Mouse (Mus musculus): ENCODE measurements around the gene Nr3c2. TPM values are rescaled to one million over a fixed set of nuclear protein-coding genes. Genes with fewer than 3 reads are reported as not detected.

Gene Nr3c2
- polyA plus RNA-seq, 1 experiment from 2014 or later, result 1.4 TPM

DNA sequence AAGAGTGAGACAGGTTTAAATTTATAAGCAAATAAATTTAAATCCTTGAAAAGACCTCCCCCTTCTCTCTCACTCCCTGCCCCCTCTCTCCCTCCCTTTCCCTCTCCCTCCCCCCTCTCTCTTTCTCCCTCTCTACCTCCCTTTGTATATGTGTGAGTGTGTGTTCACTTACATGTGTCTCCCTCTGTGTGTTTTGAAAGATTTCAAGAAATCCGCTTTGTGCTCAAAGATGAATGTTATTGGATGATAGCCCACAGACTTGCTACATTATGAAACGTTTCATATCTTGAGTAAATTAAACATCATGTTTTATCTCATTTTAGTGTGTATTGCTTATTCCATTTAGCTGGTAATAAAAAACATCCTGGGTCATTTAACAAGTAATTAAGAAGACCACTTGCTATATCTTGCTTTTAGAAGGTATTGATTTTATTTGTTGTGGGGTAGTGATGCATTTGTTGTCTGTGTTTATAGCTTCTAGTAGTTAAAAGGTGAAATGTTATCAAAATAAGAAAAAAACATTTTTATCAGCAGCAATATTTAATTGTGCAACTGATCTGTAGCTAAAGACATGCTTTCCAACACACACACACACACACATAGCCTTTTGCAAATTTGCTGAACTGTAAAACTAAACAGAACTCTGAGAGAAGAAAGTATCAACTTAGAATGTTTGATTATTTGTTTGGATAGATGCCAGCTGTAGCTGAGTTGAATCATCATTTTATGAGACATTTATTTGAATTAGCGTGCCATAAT lies 134.6 kb downstream of the Nr3c2 start:
- Histone ChIP-seq H3K9ac (ENCODE audit: low read depth, low read length) (no peak overlapping the region), H3K4me3 (ENCODE audit: low read depth, low read length) (no peak overlapping the region), H3K27ac (ENCODE audit: low read depth, low read length) (no peak overlapping the region), H3K36me3 (ENCODE audit: control insufficient read depth, insufficient read depth, low read length) (no peaks in the 10 kb centered on the region), H3K4me1 (replicated peaks; ENCODE audit: control insufficient read depth, insufficient read depth, low read length) (no peaks in the 10 kb centered on the region), H3K27me3 (replicated peaks; ENCODE audit: control insufficient read depth, insufficient read depth, low read length) (no peaks in the 10 kb centered on the region), H3K9me3 (ENCODE audit: control insufficient read depth, low read length) (no peaks in the 10 kb centered on the region), H3K4me2 (no peak overlapping the region)
- 72% methylated on average over 3 of the region's 3 CpGs for WGBS
- DNase-seq (ENCODE audit: low spot score), result no peak
- no peak for ATAC-seq (replicated peaks; ENCODE audit: low FRiP score)

DNA sequence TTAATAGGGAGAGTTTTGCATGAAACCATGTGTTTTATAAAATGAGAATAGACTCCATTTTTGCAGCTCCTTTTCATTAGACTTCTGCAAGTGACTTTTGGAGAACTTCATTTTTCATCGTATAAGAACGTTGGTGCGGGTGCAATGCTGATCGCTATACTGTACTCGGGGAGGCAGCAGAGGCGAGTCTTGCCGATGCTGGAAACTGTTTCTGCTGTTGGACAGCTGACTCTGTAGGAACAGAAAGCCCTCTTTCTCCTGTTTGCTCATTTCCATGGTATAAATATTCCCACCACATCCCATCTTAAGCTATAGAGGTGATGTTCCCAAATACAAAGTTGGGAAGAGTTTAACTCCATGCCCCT lies 135.2 kb downstream of the Nr3c2 start:
- H3K9ac ChIP-seq (ENCODE audit: low read depth, low read length), result no peak overlapping the region
- DNase-seq (ENCODE audit: low spot score) (no peak), ATAC-seq (replicated peaks; ENCODE audit: low FRiP score) (no peak)
- no peaks in the 10 kb centered on the region for H3K4me1 ChIP-seq (replicated peaks; ENCODE audit: control insufficient read depth, insufficient read depth, low read length)
- WGBS, result 83% methylated on average over 7 of the region's 7 CpGs
- H3K9me3 ChIP-seq (ENCODE audit: control insufficient read depth, low read length), result no peaks in the 10 kb centered on the region
- H3K4me2 ChIP-seq, result no peak overlapping the region
- H3K27ac ChIP-seq (ENCODE audit: low read depth, low read length), result no peak overlapping the region
- H3K27me3 ChIP-seq (replicated peaks; ENCODE audit: control insufficient read depth, insufficient read depth, low read length), result no peaks in the 10 kb centered on the region
- no peaks in the 10 kb centered on the region for H3K36me3 ChIP-seq (ENCODE audit: control insufficient read depth, insufficient read depth, low read length)
- no peak overlapping the region for H3K4me3 ChIP-seq (ENCODE audit: low read depth, low read length)

DNA sequence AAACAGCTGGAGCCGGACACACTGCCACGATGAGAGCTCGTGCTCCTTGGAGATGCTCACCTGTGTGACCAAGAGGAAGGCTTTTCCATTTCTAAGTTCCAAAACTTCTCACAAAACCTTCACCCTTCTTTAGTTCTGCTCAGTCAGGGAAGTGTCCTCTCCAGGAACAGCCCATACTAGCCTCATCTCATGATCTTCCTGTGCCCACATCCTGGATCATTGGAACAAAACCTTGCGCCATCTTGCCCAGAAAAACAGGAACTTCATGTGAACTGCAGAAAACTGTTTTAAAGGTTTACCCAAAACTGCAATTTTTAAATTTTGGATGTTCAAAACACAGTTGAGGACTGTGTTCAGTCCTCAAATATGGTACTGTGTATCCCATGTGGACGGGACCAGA lies 142.0 kb downstream of the Nr3c2 start:
- H3K4me1 ChIP-seq (replicated peaks; ENCODE audit: control insufficient read depth, insufficient read depth, low read length), result 0 out of 2 replicates have a peak, but pooled peaks cover 2% of the 10 kb centered on the region
- no peak overlapping the region for H3K9ac ChIP-seq (ENCODE audit: low read depth, low read length)
- H3K27me3 ChIP-seq (replicated peaks; ENCODE audit: control insufficient read depth, insufficient read depth, low read length), result no peaks in the 10 kb centered on the region
- no peak overlapping the region for H3K4me3 ChIP-seq (ENCODE audit: low read depth, low read length)
- 86% methylated on average over 5 of the region's 5 CpGs for WGBS
- no peaks in the 10 kb centered on the region for H3K36me3 ChIP-seq (ENCODE audit: control insufficient read depth, insufficient read depth, low read length)
- no peak for ATAC-seq (replicated peaks; ENCODE audit: low FRiP score)
- H3K9me3 ChIP-seq (ENCODE audit: control insufficient read depth, low read length), result no peaks in the 10 kb centered on the region
- no peak for DNase-seq (ENCODE audit: low spot score)
- H3K4me2 ChIP-seq, result no peak overlapping the region
- no peak overlapping the region for H3K27ac ChIP-seq (ENCODE audit: low read depth, low read length)

DNA sequence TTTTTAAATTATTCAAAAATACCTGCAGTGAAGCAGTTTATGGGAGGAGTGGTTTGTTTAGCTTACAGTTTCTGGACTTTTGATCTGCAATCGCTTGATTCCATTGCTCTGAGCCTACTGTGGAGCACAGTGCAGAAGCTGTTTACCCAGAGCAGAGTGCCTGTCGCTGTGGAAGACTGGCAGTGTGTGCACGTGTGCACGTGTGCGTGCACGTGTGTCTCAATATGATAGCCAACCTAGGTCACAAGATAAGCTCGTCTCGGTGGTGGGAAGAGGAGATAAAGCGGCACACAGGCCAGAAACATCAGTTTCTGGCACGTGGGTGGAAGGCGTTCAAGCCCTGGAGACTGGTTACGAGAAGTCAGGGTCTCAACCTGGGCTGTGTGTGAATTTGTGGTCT lies 145.6 kb downstream of the Nr3c2 start:
- Histone ChIP-seq H3K27ac (ENCODE audit: low read depth, low read length) (no peak overlapping the region), H3K4me2 (no peak overlapping the region), H3K36me3 (ENCODE audit: control insufficient read depth, insufficient read depth, low read length) (no peaks in the 10 kb centered on the region), H3K4me1 (replicated peaks; ENCODE audit: control insufficient read depth, insufficient read depth, low read length) (0 out of 2 replicates have a peak, but pooled peaks cover 2% of the 10 kb centered on the region), H3K27me3 (replicated peaks; ENCODE audit: control insufficient read depth, insufficient read depth, low read length) (no peaks in the 10 kb centered on the region), H3K9me3 (ENCODE audit: control insufficient read depth, low read length) (no peaks in the 10 kb centered on the region), H3K9ac (ENCODE audit: low read depth, low read length) (no peak overlapping the region), H3K4me3 (ENCODE audit: low read depth, low read length) (no peak overlapping the region)
- ATAC-seq (replicated peaks; ENCODE audit: low FRiP score), result peak; percentile 99
- 36% methylated on average over 12 of the region's 12 CpGs for WGBS
- DNase-seq (ENCODE audit: low spot score), result no peak

DNA sequence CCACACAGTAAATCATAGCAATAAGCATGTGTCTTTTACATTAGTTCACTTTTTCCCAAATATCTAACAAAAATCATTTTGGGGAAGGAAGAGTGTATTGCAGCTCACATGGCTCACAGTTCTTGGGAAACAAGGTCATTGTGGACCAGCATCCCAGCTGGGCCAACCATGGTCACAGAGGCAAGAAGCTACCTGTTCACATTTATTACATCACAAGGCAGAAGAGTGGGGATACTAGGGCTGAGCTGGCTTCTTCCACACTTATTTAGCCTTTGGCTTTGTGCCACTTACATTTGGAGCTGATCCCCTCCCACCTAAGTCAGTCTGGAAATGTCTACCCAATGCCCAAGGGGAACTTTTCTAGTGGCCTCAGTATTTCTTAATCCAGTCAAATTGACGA lies 146.5 kb downstream of the Nr3c2 start:
- ATAC-seq (replicated peaks; ENCODE audit: low FRiP score) (no peak), DNase-seq (ENCODE audit: low spot score) (no peak)
- H3K36me3 ChIP-seq (ENCODE audit: control insufficient read depth, insufficient read depth, low read length), result no peaks in the 10 kb centered on the region
- H3K9me3 ChIP-seq (ENCODE audit: control insufficient read depth, low read length), result no peaks in the 10 kb centered on the region
- H3K27me3 ChIP-seq (replicated peaks; ENCODE audit: control insufficient read depth, insufficient read depth, low read length), result no peaks in the 10 kb centered on the region
- H3K27ac ChIP-seq (ENCODE audit: low read depth, low read length), result no peak overlapping the region
- no peak overlapping the region for H3K4me3 ChIP-seq (ENCODE audit: low read depth, low read length)
- no peak overlapping the region for H3K4me2 ChIP-seq
- no peak overlapping the region for H3K9ac ChIP-seq (ENCODE audit: low read depth, low read length)
- 76% methylated on average over 1 of the region's 1 CpGs for WGBS
- 0 out of 2 replicates have a peak, but pooled peaks cover 2% of the 10 kb centered on the region for H3K4me1 ChIP-seq (replicated peaks; ENCODE audit: control insufficient read depth, insufficient read depth, low read length)

DNA sequence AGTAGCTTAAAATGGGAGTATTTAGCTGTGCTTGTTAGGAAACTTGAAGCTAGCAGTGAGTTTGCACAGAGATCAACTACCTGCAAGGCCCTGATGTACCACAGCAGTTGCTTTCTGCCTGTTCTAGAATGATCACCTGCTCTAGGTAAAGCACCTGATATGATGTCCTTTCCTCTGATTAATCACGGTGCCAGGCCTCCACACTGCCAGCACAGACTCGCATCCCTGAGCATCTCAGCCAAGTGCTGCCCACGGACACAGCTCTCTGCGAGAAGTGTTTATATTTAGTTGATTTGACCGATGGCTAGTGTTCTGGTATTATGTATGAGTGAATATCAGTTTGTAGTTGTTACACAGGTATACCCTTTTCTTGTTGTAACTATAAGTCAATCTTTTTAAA lies 147.0 kb downstream of the Nr3c2 start:
- Histone ChIP-seq H3K9ac (ENCODE audit: low read depth, low read length) (no peak overlapping the region), H3K4me1 (replicated peaks; ENCODE audit: control insufficient read depth, insufficient read depth, low read length) (0 out of 2 replicates have a peak, but pooled peaks cover 2% of the 10 kb centered on the region), H3K4me3 (ENCODE audit: low read depth, low read length) (no peak overlapping the region), H3K27me3 (replicated peaks; ENCODE audit: control insufficient read depth, insufficient read depth, low read length) (no peaks in the 10 kb centered on the region), H3K9me3 (ENCODE audit: control insufficient read depth, low read length) (no peaks in the 10 kb centered on the region), H3K27ac (ENCODE audit: low read depth, low read length) (no peak overlapping the region), H3K4me2 (no peak overlapping the region), H3K36me3 (ENCODE audit: control insufficient read depth, insufficient read depth, low read length) (no peaks in the 10 kb centered on the region)
- ATAC-seq (replicated peaks; ENCODE audit: low FRiP score), result no peak
- no peak for DNase-seq (ENCODE audit: low spot score)
- WGBS, result 86% methylated on average over 5 of the region's 5 CpGs

DNA sequence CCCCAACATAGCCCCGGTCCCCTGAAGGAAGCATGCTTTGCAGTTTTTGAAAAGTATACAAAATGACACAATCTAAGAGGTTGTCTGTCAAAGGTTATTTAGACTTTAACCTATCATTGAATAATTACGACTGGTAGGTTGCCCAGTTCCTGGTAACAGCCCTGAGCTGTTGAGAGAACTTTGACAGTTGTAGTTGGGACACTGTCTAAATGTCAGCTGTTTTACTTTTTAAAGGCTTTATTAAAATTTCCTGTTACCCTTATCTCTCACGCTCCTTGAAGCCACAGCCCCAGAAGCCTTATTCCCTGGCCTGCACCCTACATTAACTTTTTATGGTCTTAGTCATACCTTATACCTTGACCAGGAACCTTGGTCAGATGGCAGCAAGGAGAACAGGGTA lies 147.5 kb downstream of the Nr3c2 start:
- Histone ChIP-seq H3K9me3 (ENCODE audit: control insufficient read depth, low read length) (no peaks in the 10 kb centered on the region), H3K27me3 (replicated peaks; ENCODE audit: control insufficient read depth, insufficient read depth, low read length) (no peaks in the 10 kb centered on the region), H3K4me1 (replicated peaks; ENCODE audit: control insufficient read depth, insufficient read depth, low read length) (0 out of 2 replicates have a peak, but pooled peaks cover 2% of the 10 kb centered on the region), H3K4me2 (no peak overlapping the region), H3K36me3 (ENCODE audit: control insufficient read depth, insufficient read depth, low read length) (no peaks in the 10 kb centered on the region), H3K27ac (ENCODE audit: low read depth, low read length) (no peak overlapping the region), H3K9ac (ENCODE audit: low read depth, low read length) (no peak overlapping the region), H3K4me3 (ENCODE audit: low read depth, low read length) (no peak overlapping the region)
- ATAC-seq (replicated peaks; ENCODE audit: low FRiP score), result no peak
- 69% methylated on average over 3 of the region's 3 CpGs for WGBS
- no peak for DNase-seq (ENCODE audit: low spot score)

DNA sequence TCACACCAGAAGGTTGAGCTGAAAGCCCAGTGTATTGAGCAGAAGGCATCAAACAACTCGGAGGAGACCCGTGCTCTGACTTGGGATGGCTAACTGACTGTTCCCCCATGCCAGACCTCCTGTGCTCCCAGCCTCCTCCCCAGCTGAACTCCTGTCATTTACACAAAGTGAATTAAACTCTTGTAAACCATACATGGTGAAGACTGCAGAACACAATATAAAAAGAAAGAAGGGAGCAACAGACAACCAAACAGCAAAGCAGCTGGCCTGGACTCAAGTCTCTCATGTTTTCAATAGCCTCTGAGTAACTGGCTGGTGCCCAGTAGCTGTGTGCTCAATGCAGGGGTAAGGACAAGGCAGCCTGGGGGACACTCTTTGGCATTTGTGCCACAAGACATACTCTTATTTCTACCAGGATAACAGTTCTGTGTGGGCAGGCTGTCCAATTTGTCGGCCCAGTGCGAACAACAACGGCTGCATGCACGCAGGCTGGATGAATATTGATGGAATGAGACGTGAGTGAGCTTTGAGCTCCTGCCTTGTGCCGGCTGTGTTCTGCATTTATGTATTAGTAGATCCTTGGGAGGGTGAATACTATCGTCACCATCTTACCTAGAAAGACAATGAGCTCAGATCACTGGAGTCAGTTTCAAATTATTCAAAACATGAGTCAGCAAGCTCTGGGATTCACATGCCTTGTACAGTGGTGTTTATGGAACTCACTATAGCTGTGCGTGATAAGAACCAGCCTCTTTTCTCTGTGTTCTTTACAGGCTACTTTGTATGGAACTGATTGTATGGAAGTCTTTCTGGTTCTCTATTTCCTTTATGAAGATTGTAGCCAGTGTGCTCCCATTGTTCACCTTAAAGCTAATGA lies 152.4 kb downstream of the Nr3c2 start:
- Histone ChIP-seq H3K27ac (ENCODE audit: low read depth, low read length) (no peak overlapping the region), H3K4me2 (no peak overlapping the region), H3K4me3 (ENCODE audit: low read depth, low read length) (no peak overlapping the region), H3K36me3 (ENCODE audit: control insufficient read depth, insufficient read depth, low read length) (no peaks in the 10 kb centered on the region), H3K9me3 (ENCODE audit: control insufficient read depth, low read length) (no peaks in the 10 kb centered on the region), H3K27me3 (replicated peaks; ENCODE audit: control insufficient read depth, insufficient read depth, low read length) (no peaks in the 10 kb centered on the region), H3K9ac (ENCODE audit: low read depth, low read length) (no peak overlapping the region), H3K4me1 (replicated peaks; ENCODE audit: control insufficient read depth, insufficient read depth, low read length) (no peaks in the 10 kb centered on the region)
- DNase-seq (ENCODE audit: low spot score) (no peak), ATAC-seq (replicated peaks; ENCODE audit: low FRiP score) (no peak; the same call in 1 of the 2 replicates)
- WGBS, result 83% methylated on average over 10 of the region's 10 CpGs

All from liver, embryonic 11.5 days (tissue).